8 mouse cellular contexts compared by ENCODE assay signal in the genomic region with DNA sequence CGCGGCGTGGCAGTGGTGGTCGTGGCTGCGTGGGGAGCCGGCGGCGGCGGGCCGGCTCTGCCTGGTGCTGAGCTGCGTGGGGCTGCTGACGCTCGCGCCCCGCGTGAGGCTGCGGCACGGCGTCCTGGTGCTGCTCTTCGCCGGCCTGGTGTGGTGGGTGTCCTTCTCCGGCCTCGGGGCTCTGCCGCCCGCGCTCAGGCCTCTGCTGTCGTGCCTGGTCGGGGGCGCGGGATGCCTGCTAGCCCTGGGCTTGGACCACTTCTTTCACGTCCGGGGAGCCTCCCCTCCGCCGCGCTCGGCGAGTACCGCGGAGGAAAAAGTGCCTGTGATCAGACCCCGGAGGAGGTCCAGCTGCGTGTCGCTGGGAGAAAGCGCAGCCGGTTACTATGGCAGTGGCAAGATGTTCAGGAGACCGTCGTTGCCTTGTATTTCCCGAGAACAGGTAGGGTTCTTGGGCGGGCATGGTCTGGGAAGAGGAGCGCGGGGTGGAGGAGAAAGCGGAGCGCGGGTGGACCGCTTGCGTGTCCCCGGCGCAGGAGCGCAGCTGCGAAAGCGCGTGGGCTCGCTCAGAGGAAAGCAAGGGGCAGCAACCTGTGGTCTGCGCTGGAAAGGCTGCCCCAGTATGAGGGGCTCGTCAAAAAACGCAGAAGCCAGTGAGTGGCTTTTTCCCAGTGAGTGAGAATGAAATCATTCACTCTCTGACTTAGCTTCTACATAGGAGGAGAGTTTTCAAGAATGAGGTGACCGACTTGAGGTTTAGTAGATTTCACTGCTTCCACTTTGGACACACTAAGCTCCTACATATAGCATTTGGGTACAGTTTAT. TPM values are rescaled to one million over a fixed set of nuclear protein-coding genes. Genes with fewer than 3 reads are reported as not detected.
A peak's percentile ranks its signal among the peaks of the same experiment; 100 is the strongest.
DNase-seq lines count a peak whose midpoint lies in the region; ATAC-seq and TF ChIP-seq lines count a peak whose summit lies in the region.

No protein-coding gene starts in this region.

- no peak overlapping the region for H3K27ac ChIP-seq in embryonic fibroblast, embryonic 13.5 days (ENCODE audit: insufficient read depth, low read length)
- H3K27ac ChIP-seq in liver, embryonic 16.5 days (ENCODE audit: low read length), result peak overlapping the region; percentile 81
- peak overlapping the region; percentile 82 for H3K27ac ChIP-seq in neural tube, embryonic 12.5 days

- no peak for TF ChIP-seq CTCF in embryonic fibroblast, embryonic 13.5 days (IDR thresholded peaks at IDR 0.05; ENCODE audit: borderline replicate concordance, insufficient read depth, low read length)

- no peaks in the 10 kb centered on the region for H3K36me3 ChIP-seq in liver, embryonic 16.5 days (ENCODE audit: control insufficient read depth, insufficient read depth)
- no peaks in the 10 kb centered on the region for H3K36me3 ChIP-seq in neural tube, embryonic 12.5 days

- peak overlapping the region; percentile 83 for H3K4me2 ChIP-seq in liver, embryonic 16.5 days (ENCODE audit: low read depth, low read length)
- peak overlapping the region; percentile 89 for H3K4me2 ChIP-seq in neural tube, embryonic 12.5 days (replicated peaks)

- H3K9me3 ChIP-seq in liver, embryonic 16.5 days (replicated peaks; ENCODE audit: control insufficient read depth, low read length), result no peaks in the 10 kb centered on the region
- H3K9me3 ChIP-seq in neural tube, embryonic 12.5 days, result no peaks in the 10 kb centered on the region

- 0% methylated on average over 66 of the region's 66 CpGs for WGBS in liver, embryonic 16.5 days (ENCODE audit: insufficient replicate concordance)
- under 1% methylated on average over 66 of the region's 66 CpGs for WGBS in neural tube, embryonic 12.5 days

- ATAC-seq in liver, embryonic 16.5 days (ENCODE audit: low read depth), result peak; percentile 5; the same call in 1 of the 2 replicates
- ATAC-seq in neural tube, embryonic 12.5 days (ENCODE audit: low FRiP score, low read depth), result peak; percentile 68

- intact Hi-C loops in heart, postnatal 10 days (cut with DNase I), result no loop called here

- H3K9ac ChIP-seq in liver, embryonic 16.5 days (ENCODE audit: low read depth, low read length), result peak overlapping the region; percentile 79
- H3K9ac ChIP-seq in neural tube, embryonic 12.5 days, result peak overlapping the region; percentile 95

- TF ChIP-seq POLR2A in embryonic fibroblast, embryonic 13.5 days (IDR thresholded peaks at IDR 0.05; ENCODE audit: low read depth, low read length), result no peak

- peak; percentile 39 to 48 for DNase-seq in CD8-positive naive resting alpha-beta T cell, adult 2 months (ENCODE audit: low read depth in 2 of 2, low spot score in 2 of 2)
- DNase-seq in brain, adult 2 months (ENCODE audit: low read depth, low spot score), result peak; percentile 79
- peak; percentile 50 to 53 for DNase-seq in heart, postnatal 10 days
- peak; percentile 53 to 63 for DNase-seq in kidney, postnatal 4 days
- peak; percentile 54 for DNase-seq in testis, postnatal 14 days (ENCODE audit: low spot score)

- peak overlapping the region; percentile 61 for H3K4me3 ChIP-seq in embryonic fibroblast, embryonic 13.5 days (ENCODE audit: insufficient read depth, low read length)
- peak overlapping the region; percentile 74 for H3K4me3 ChIP-seq in liver, embryonic 16.5 days (ENCODE audit: low read depth, low read length)
- H3K4me3 ChIP-seq in neural tube, embryonic 12.5 days, result peak overlapping the region; percentile 94

- H3K27me3 ChIP-seq in liver, embryonic 16.5 days (ENCODE audit: control insufficient read depth, insufficient read depth, low read depth, low read length), result peaks cover 23% of the 10 kb centered on the region
- H3K27me3 ChIP-seq in neural tube, embryonic 12.5 days (replicated peaks), result no peaks in the 10 kb centered on the region

- H3K4me1 ChIP-seq in embryonic fibroblast, embryonic 13.5 days (ENCODE audit: control insufficient read depth, insufficient read depth, low read length), result no peaks in the 10 kb centered on the region
- H3K4me1 ChIP-seq in liver, embryonic 16.5 days (ENCODE audit: control insufficient read depth, low read depth, low read length), result no peaks in the 10 kb centered on the region; the same call in 1 of the 2 replicates
- H3K4me1 ChIP-seq in neural tube, embryonic 12.5 days, result peaks cover 21% of the 10 kb centered on the region

RNA-seq across cellular contexts. Expression of a gene that starts 1.2 kb away (rescaled TPM):
- polyA plus RNA-seq in embryonic fibroblast, embryonic 13.5 days (2011; ENCODE audit: insufficient read length, low read depth, missing spikeins), result 10.3 and 14.7 TPM in 2 replicates
- 10 to 100 TPM in 1 of 2 experiments, 1 to 10 TPM in 1; 9.1 to 13.9 TPM for total RNA-seq in heart, postnatal 10 days (2021)
- 1.7 and 2.0 TPM in 2 replicates for polyA plus RNA-seq in liver, embryonic 16.5 days (2015; fragmentation: Nextera tagmentation; extraction: Ambion mirVana)
- 8.7 and 9.1 TPM in 2 replicates for polyA plus RNA-seq in neural tube, embryonic 12.5 days (2016; fragmentation: Nextera tagmentation; extraction: Ambion mirVana)
